Mouse (Mus musculus) ES-E14 (cell line): ENCODE results near the gene Aoah.

Experiments
- CHD2 ChIP-seq: IDR thresholded peaks from 2 replicates; pipeline ENCODE4 v1.6.1; 2014; ENCODE audit warnings: mild to moderate bottlenecking, low read depth, low read length, inconsistent platforms
- HCFC1 ChIP-seq: IDR thresholded peaks from 2 replicates; pipeline ENCODE4 v1.6.1; 2012; ENCODE audit warnings: low read length, inconsistent platforms, borderline replicate concordance; ENCODE audit not compliant: insufficient read depth

- no peak for TF ChIP-seq CHD2
- no peak for TF ChIP-seq HCFC1
Measured at GRCm38 (mm10) chr13:20900972-20901457, 107.1 kb downstream of the Aoah start.
